14 mouse cellular contexts compared by ENCODE assay signal in the genomic region with DNA sequence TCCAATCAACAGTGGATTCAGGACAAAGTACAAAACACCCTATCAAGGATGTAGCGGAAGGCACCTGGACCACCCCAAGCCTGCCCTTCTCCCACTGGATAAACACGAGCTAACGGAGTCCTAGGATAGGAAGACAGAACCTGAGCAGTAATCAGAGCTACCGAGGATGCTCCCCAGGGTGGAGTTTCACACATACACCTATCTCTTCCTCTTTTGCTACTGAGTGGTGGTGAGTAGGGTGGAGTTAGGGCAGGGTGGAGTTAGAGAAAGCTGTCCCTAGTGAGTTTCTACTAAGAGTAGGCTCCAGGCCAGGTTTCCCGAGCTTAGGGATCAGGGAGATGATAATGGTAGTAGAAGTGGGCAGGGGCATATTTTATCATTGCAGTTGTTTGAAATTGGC.
"Had no signal": no experiment of that assay in that cellular context is flagged by ENCODE, and none has a peak within 500 bp of the region (broad histone marks: within the 10 kb centered on the region; RNA-seq: fewer than 3 reads in every experiment).

No protein-coding gene starts in this region.

- DNase-seq: kidney, adult 8-10 months; kidney, postnatal 10 days; kidney, postnatal 4 days; left cerebral cortex, postnatal 4 days; liver, postnatal 0 days; lung, embryonic 14.5 days; right cerebral cortex, adult 18-20 months; right cerebral cortex, postnatal 25 days; thymus, adult 18-20 months; thymus, postnatal 14 days; thymus, postnatal 4 days had no signal

- ATAC-seq: intestine, postnatal 0 days; liver, postnatal 0 days; lung, postnatal 0 days; midbrain, embryonic 16.5 days had no signal
